Mouse (Mus musculus) kidney, postnatal 0 days (tissue): ENCODE measurements around the gene Dpagt1. TPM values are rescaled to one million over a fixed set of nuclear protein-coding genes. Genes with fewer than 3 reads are reported as not detected.

ENCODE experiments used
- ATAC-seq: fragments of 200-750 bp; cut with Nextera tagmentation; replicated peaks from 2 replicates; pipeline ENCODE4 v1.8.0; 2017; ENCODE audit warnings: low read depth, moderate number of reproducible peaks, moderate TSS enrichment, moderate library complexity; ENCODE audit not compliant: low FRiP score
- DNase-seq: peaks from one replicate; pipeline ENCODE4 v3.0.0-alpha.2; 2016; ENCODE audit warnings: low spot score
- H3K27ac ChIP-seq: fragments of 300-500 bp; sonication (generic); 2 replicates; pipeline ENCODE4 v1.5.1; 2014; ENCODE audit warnings: mild to moderate bottlenecking
- H3K27me3 ChIP-seq: fragments of 300-500 bp; sonication (generic); 2 replicates; pipeline ENCODE4 v1.6.1; 2014; ENCODE audit warnings: low read length, mixed read lengths; ENCODE audit not compliant: insufficient read depth
- H3K36me3 ChIP-seq: fragments of 300-500 bp; sonication (generic); 2 replicates; pipeline ENCODE4 v1.6.1; 2014; ENCODE audit warnings: low read length, mixed read lengths; ENCODE audit not compliant: insufficient read depth
- H3K4me1 ChIP-seq: fragments of 300-500 bp; sonication (generic); replicated peaks from 2 replicates; pipeline ENCODE4 v1.6.1; 2014; ENCODE audit warnings: antibody characterized with exemption, low read length, mixed read lengths; ENCODE audit not compliant: insufficient read depth
- H3K4me2 ChIP-seq: fragments of 300-500 bp; sonication (generic); 2 replicates; pipeline ENCODE4 v1.6.1; 2014; ENCODE audit warnings: mild to moderate bottlenecking, low read length, moderate library complexity, mixed read lengths
- H3K4me3 ChIP-seq: fragments of 300-500 bp; sonication (generic); replicated peaks from 2 replicates; pipeline ENCODE4 v1.5.1; 2014; ENCODE audit warnings: low read depth, low read length
- H3K9ac ChIP-seq: fragments of 300-500 bp; sonication (generic); 2 replicates; pipeline ENCODE4 v1.6.1; 2014; ENCODE audit warnings: low read depth, low read length
- H3K9me3 ChIP-seq: fragments of 300-500 bp; sonication (generic); replicated peaks from 2 replicates; pipeline ENCODE4 v1.6.1; 2016; ENCODE audit warnings: low read length, inconsistent platforms, mixed read lengths
- CTCF ChIP-seq: IDR thresholded peaks from 2 replicates; pipeline ENCODE4 v1.5.1; 2016; ENCODE audit warnings: antibody characterized with exemption, low read depth, mild to moderate bottlenecking, moderate library complexity
- WGBS: fragments of 180-500 bp; shearing (Covaris S2); extraction: QIAGEN DNeasy Blood & Tissue Kit; methylation state at CpG from one replicate; pipeline ENCODE4 v1.1.7; 2014; 5-methylcytosine and 5-hydroxymethylcytosine counted together
- polyA plus RNA-seq: library from polyadenylated mRNA; unstranded; fragments of >200 nt; fragmentation: Nextera tagmentation; extraction: Ambion mirVana; gene quantifications from 2 replicates; pipeline ENCODE4 v1.2.1, GENCODE M21; 2015

The Dpagt1 gene
- polyA plus RNA-seq, 1 experiment from 2014 or later, result 32.2 TPM

- Histone ChIP-seq H3K9ac (no peak overlapping the region), H3K4me1 (0 out of 2 replicates have a peak, but pooled peaks cover 12% of the 10 kb centered on the region), H3K27me3 (no peaks in the 10 kb centered on the region), H3K4me3 (no peak overlapping the region), H3K36me3 (0 out of 2 replicates have a peak, but pooled peaks cover 7% of the 10 kb centered on the region), H3K27ac (no peak overlapping the region), H3K4me2 (no peak overlapping the region), H3K9me3 (no peaks in the 10 kb centered on the region)
- DNase-seq (no peak), ATAC-seq (no peak)
- WGBS, result 55% methylated on average over 2 of the region's 2 CpGs
- no peak for TF ChIP-seq CTCF
Observed at GRCm38 (mm10) chr9:44307248-44307647, 18.6 kb upstream of the Dpagt1 start.

- ATAC-seq (no peak), DNase-seq (no peak)
- Histone ChIP-seq H3K4me1 (0 out of 2 replicates have a peak, but pooled peaks cover 5% of the 10 kb centered on the region), H3K27ac (no peak overlapping the region), H3K36me3 (peaks cover 22% of the 10 kb centered on the region), H3K27me3 (no peaks in the 10 kb centered on the region), H3K4me2 (no peak overlapping the region), H3K4me3 (no peak overlapping the region), H3K9me3 (no peaks in the 10 kb centered on the region), H3K9ac (no peak overlapping the region)
- 55% methylated on average over 3 of the region's 3 CpGs for WGBS
- TF ChIP-seq CTCF, result no peak
Observed at GRCm38 (mm10) chr9:44309756-44310155, 16.1 kb upstream of the Dpagt1 start.

- no peaks in the 10 kb centered on the region for H3K27me3 ChIP-seq
- WGBS, result 44% methylated on average over 10 of the region's 10 CpGs
- no peak overlapping the region for H3K9ac ChIP-seq
- peak overlapping the region; percentile 35 for H3K4me2 ChIP-seq
- no peak for DNase-seq
- H3K9me3 ChIP-seq, result no peaks in the 10 kb centered on the region
- peaks cover 28% of the 10 kb centered on the region for H3K36me3 ChIP-seq
- H3K4me1 ChIP-seq, result 0 out of 2 replicates have a peak, but pooled peaks cover 3% of the 10 kb centered on the region
- peak overlapping the region; percentile 75 for H3K27ac ChIP-seq
- H3K4me3 ChIP-seq, result no peak overlapping the region
- TF ChIP-seq CTCF, result no peak
- ATAC-seq, result no peak
Observed at GRCm38 (mm10) chr9:44310750-44311135, 15.1 kb upstream of the Dpagt1 start.

GRCm38 (mm10) chr9:44311136-44312134 is 14.4 kb upstream of the Dpagt1 start:
- 0 out of 2 replicates have a peak, but pooled peaks have one; percentile 13 for TF ChIP-seq CTCF
- 21% methylated on average over 27 of the region's 27 CpGs for WGBS
- Histone ChIP-seq H3K4me1 (0 out of 2 replicates have a peak, but pooled peaks cover 3% of the 10 kb centered on the region), H3K27me3 (no peaks in the 10 kb centered on the region), H3K36me3 (peaks cover 35% of the 10 kb centered on the region), H3K9me3 (no peaks in the 10 kb centered on the region), H3K27ac (peak overlapping the region; percentile 75), H3K4me3 (no peak overlapping the region), H3K4me2 (peak overlapping the region; percentile 35), H3K9ac (0 out of 2 replicates have a peak overlapping the region, but pooled peaks have one; percentile 35)
- DNase-seq (peak; percentile 85), ATAC-seq (peak; percentile 58; the same call in 1 of the 2 replicates)

GRCm38 (mm10) chr9:44313476-44314256 is 12.2 kb upstream of the Dpagt1 start:
- no peak for TF ChIP-seq CTCF
- WGBS, result 83% methylated on average over 19 of the region's 19 CpGs
- no peak overlapping the region for H3K4me2 ChIP-seq
- peaks cover 11% of the 10 kb centered on the region for H3K4me1 ChIP-seq
- no peak overlapping the region for H3K9ac ChIP-seq
- DNase-seq (no peak), ATAC-seq (no peak)
- no peak overlapping the region for H3K27ac ChIP-seq
- peaks cover 37% of the 10 kb centered on the region for H3K36me3 ChIP-seq
- no peaks in the 10 kb centered on the region for H3K9me3 ChIP-seq
- H3K4me3 ChIP-seq, result no peak overlapping the region
- H3K27me3 ChIP-seq, result no peaks in the 10 kb centered on the region

GRCm38 (mm10) chr9:44314257-44314547 is 11.6 kb upstream of the Dpagt1 start:
- 74% methylated on average over 4 of the region's 4 CpGs for WGBS
- no peak overlapping the region for H3K9ac ChIP-seq
- H3K27me3 ChIP-seq, result no peaks in the 10 kb centered on the region
- no peak for TF ChIP-seq CTCF
- peaks cover 17% of the 10 kb centered on the region for H3K4me1 ChIP-seq
- no peak for DNase-seq
- no peak for ATAC-seq
- no peak overlapping the region for H3K4me3 ChIP-seq
- peaks cover 37% of the 10 kb centered on the region for H3K36me3 ChIP-seq
- no peak overlapping the region for H3K27ac ChIP-seq
- H3K9me3 ChIP-seq, result no peaks in the 10 kb centered on the region
- no peak overlapping the region for H3K4me2 ChIP-seq
